Mouse (Mus musculus): ENCODE data around the gene Apip. TPM values are rescaled to one million over a fixed set of nuclear protein-coding genes. Genes with fewer than 3 reads are reported as not detected.

The Apip gene
- polyA plus RNA-seq, 1 experiment from 2014 or later: 74.4 TPM

DNA sequence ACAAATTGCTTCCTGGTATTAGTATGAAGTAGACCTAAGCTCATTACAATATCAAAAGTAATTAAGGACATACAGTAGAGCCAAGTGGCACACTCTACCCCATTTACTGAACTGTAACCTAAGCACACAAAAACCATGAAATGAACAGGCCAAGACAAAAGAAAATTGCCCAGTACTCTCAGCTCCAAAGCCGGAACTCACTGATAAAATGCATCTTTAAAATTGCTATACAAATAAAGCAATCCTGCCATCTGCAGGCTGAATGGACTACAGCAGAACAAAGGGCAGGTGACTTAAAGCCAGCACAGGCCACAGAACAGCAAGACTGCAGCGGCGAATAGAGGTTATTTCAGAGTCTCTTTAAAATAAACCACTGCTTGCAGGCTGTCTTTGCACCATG, 10.6 kb upstream of the Apip start:
- ATAC-seq (ENCODE audit: insufficient number of reproducible peaks, insufficient read depth, low FRiP score, low read depth): no peak
- 18% methylated on average over 3 of the region's 3 CpGs for WGBS
- H3K9me3 ChIP-seq (ENCODE audit: control insufficient read depth, low read length): no peaks in the 10 kb centered on the region

DNA sequence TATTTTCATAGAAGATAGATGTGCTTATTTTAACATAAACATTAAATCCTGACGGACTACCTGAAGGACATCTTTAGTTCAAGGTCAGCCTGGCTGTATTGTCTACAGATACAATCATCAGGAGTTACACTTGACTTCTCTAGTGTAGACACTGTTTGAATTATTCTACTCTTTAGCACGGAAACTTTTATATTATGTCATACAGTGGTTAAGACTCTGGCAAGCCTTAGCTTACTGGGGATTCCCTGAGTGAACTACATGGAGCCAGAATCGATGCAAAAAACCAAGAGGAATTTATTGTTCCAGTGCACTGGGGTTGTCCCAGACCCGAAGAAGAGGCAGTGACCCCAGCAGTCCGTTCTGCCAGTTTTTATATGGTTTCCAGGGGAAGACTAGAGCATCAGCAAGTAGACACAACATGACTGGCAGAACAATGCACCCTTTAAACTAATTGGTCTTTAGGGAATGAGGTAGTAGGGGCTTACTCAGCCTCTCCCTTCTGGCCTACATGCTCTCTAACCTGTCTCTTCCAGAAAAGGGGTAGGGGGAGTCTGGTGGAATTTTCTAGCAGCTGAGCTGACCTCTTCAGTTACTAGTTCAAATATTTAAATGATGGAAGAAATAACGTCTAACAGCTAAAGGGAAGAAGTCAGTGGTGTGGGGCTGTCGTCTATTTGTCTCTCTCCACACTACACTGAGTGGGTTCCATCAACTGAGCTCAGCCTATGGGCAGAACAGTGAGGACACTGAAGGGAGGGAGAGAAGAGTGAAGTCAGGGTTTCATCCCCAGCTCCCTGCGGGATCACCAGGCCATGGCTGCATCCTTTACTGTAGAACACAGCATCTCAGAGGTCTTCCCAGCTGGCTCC, 6.6 kb upstream of the Apip start:
- no peak for ATAC-seq (ENCODE audit: insufficient number of reproducible peaks, insufficient read depth, low FRiP score, low read depth)
- H3K9me3 ChIP-seq (ENCODE audit: control insufficient read depth, low read length): no peaks in the 10 kb centered on the region
- H3K27me3 ChIP-seq (ENCODE audit: control insufficient read depth, insufficient read depth, low read length): no peaks in the 10 kb centered on the region
- WGBS: 76% methylated on average over 8 of the region's 8 CpGs
- no peaks in the 10 kb centered on the region for H3K36me3 ChIP-seq (ENCODE audit: control insufficient read depth, insufficient read depth, low read length)
- H3K4me1 ChIP-seq (ENCODE audit: control insufficient read depth in 2 of 2, insufficient read depth in 2 of 2, low read length in 2 of 2): peaks cover 0 to 23% of the 10 kb centered on the region in 2 experiments; a peak in 2 of 4 replicates
- H3K4me3 ChIP-seq (ENCODE audit: control insufficient read depth in 1 of 2, insufficient read depth in 1 of 2, low read depth in 1 of 2, low read length in 2 of 2): no peak overlapping the region
- no peak overlapping the region for H3K27ac ChIP-seq (replicated peaks in 1 of 2; ENCODE audit: control insufficient read depth in 1 of 2, insufficient read depth in 1 of 2, low read depth in 2 of 2, low read length in 2 of 2)
- H3K9ac ChIP-seq (ENCODE audit: low read length): no peak overlapping the region
- H3K4me2 ChIP-seq (ENCODE audit: low read length): no peak overlapping the region

More for the DNA sequence above, 10.6 kb upstream of the Apip start:
- Histone ChIP-seq H3K4me2 (ENCODE audit: low read length) (no peak overlapping the region), H3K36me3 (ENCODE audit: control insufficient read depth, insufficient read depth, low read length) (peaks cover 5% of the 10 kb centered on the region; the same call in 1 of the 2 replicates), H3K27me3 (ENCODE audit: control insufficient read depth, insufficient read depth, low read length) (no peaks in the 10 kb centered on the region), H3K9ac (ENCODE audit: low read length) (no peak overlapping the region), H3K4me1 (ENCODE audit: control insufficient read depth in 2 of 2, insufficient read depth in 2 of 2, low read length in 2 of 2) (peaks cover 0 to 11% of the 10 kb centered on the region in 2 experiments; a peak in 1 of 4 replicates), H3K27ac (replicated peaks in 1 of 2; ENCODE audit: control insufficient read depth in 1 of 2, insufficient read depth in 1 of 2, low read depth in 2 of 2, low read length in 2 of 2) (no peak overlapping the region), H3K4me3 (ENCODE audit: control insufficient read depth in 1 of 2, insufficient read depth in 1 of 2, low read depth in 1 of 2, low read length in 2 of 2) (no peak overlapping the region)

DNA sequence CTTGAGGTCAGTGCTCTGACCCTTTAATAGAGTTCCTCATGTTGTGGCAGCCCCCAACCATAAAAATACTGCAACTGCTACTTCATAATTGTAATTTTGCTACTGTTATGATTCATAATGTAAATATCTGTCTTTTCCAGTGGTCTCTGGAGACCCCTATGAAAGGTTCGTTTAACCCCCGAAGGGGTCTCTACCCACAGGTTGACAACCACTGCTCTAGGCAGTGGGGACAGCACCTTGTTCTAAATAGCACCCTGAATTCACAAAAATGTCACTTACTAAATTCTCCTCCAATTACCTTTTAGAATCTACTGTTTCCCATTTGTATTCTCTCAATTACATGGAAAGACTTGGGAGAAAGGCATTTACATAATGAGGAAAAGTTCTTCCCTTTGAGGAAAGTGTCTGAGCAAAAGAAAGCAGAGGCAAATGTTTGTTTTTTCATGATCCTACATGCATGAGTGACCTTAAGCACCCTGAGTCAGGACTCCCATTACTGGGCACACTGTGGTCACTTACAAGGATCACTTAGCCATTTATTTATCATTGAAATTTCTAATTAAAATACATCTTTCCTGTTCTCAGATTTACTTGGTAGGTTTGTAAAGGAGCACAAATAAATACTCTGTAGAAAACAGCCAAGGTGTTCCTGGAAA, 5.8 kb upstream of the Apip start:
- no peak overlapping the region for H3K4me2 ChIP-seq (ENCODE audit: low read length)
- no peak overlapping the region for H3K4me3 ChIP-seq (ENCODE audit: control insufficient read depth in 1 of 2, insufficient read depth in 1 of 2, low read depth in 1 of 2, low read length in 2 of 2)
- no peaks in the 10 kb centered on the region for H3K27me3 ChIP-seq (ENCODE audit: control insufficient read depth, insufficient read depth, low read length)
- 95% methylated on average over 2 of the region's 2 CpGs for WGBS
- H3K9me3 ChIP-seq (ENCODE audit: control insufficient read depth, low read length): no peaks in the 10 kb centered on the region
- no peak overlapping the region for H3K9ac ChIP-seq (ENCODE audit: low read length)
- H3K27ac ChIP-seq (replicated peaks in 1 of 2; ENCODE audit: control insufficient read depth in 1 of 2, insufficient read depth in 1 of 2, low read depth in 2 of 2, low read length in 2 of 2): no peak overlapping the region
- H3K36me3 ChIP-seq (ENCODE audit: control insufficient read depth, insufficient read depth, low read length): no peaks in the 10 kb centered on the region
- peaks cover 0 to 29% of the 10 kb centered on the region in 2 experiments; a peak in 2 of 4 replicates for H3K4me1 ChIP-seq (ENCODE audit: control insufficient read depth in 2 of 2, insufficient read depth in 2 of 2, low read length in 2 of 2)
- ATAC-seq (ENCODE audit: insufficient number of reproducible peaks, insufficient read depth, low FRiP score, low read depth): no peak

DNA sequence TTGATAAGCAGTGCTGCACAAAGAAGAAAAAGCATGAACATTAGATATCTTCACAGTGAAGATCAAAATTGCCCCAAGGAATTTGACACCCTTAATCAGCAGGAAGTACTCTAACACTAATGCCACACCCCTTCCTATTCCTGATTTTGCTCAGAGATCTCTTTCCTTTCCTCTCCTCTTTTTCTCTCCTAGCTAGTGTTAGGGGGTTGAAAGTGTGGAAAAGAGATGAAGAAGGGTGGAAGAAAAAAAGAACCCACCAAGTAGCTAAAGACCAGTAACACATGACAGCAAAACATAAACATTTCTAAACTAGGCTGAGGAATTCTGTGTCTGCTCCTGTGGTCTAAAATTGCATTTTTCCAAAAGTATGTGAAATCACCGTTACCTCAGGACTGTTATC, 4.9 kb upstream of the Apip start:
- Histone ChIP-seq H3K9me3 (ENCODE audit: control insufficient read depth, low read length) (no peaks in the 10 kb centered on the region), H3K36me3 (ENCODE audit: control insufficient read depth, insufficient read depth, low read length) (no peaks in the 10 kb centered on the region), H3K27me3 (ENCODE audit: control insufficient read depth, insufficient read depth, low read length) (no peaks in the 10 kb centered on the region), H3K27ac (replicated peaks in 1 of 2; ENCODE audit: control insufficient read depth in 1 of 2, insufficient read depth in 1 of 2, low read depth in 2 of 2, low read length in 2 of 2) (no peak overlapping the region), H3K4me2 (ENCODE audit: low read length) (no peak overlapping the region), H3K4me3 (ENCODE audit: control insufficient read depth in 1 of 2, insufficient read depth in 1 of 2, low read depth in 1 of 2, low read length in 2 of 2) (no peak overlapping the region), H3K9ac (ENCODE audit: low read length) (no peak overlapping the region), H3K4me1 (ENCODE audit: control insufficient read depth in 2 of 2, insufficient read depth in 2 of 2, low read length in 2 of 2) (peaks cover 0 to 23% of the 10 kb centered on the region in 2 experiments; a peak in 2 of 4 replicates)
- 62% methylated on average over 1 of the region's 1 CpGs for WGBS
- no peak for ATAC-seq (ENCODE audit: insufficient number of reproducible peaks, insufficient read depth, low FRiP score, low read depth)

DNA sequence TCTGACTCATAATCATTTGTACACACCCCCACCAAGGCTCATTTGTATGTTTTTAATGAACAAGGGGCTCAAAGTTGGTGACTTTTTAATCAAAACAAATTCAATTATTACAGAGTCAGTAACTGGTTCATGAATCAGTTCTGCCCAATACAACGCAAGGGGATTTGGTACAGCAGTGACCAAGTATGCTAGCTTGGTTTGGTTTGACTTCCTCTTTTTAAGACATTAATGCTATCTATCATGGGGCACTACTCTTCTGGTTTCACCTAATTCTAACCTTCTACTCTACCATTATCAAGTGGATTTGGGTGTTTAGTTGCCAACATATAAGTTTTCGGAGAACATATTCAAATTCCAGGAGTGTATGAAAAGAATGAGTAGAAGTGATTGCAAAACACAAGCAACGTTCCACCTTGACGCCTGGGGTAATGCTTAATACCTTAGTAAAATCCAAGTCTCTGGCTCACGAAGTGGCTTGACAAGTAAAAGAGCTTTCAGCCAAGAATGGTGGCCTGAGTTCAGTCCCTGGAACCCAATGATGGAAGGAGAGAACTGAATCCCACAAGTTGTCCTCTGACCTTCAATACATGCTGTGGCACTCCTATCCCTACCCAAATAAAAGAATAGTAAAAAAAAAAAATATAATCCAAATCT, 3.6 kb upstream of the Apip start:
- no peak overlapping the region for H3K4me3 ChIP-seq (ENCODE audit: control insufficient read depth in 1 of 2, insufficient read depth in 1 of 2, low read depth in 1 of 2, low read length in 2 of 2)
- no peaks in the 10 kb centered on the region for H3K9me3 ChIP-seq (ENCODE audit: control insufficient read depth, low read length)
- no peak overlapping the region for H3K27ac ChIP-seq (replicated peaks in 1 of 2; ENCODE audit: control insufficient read depth in 1 of 2, insufficient read depth in 1 of 2, low read depth in 2 of 2, low read length in 2 of 2)
- WGBS: 92% methylated on average over 5 of the region's 5 CpGs
- no peaks in the 10 kb centered on the region for H3K36me3 ChIP-seq (ENCODE audit: control insufficient read depth, insufficient read depth, low read length)
- H3K4me2 ChIP-seq (ENCODE audit: low read length): no peak overlapping the region
- H3K27me3 ChIP-seq (ENCODE audit: control insufficient read depth, insufficient read depth, low read length): no peaks in the 10 kb centered on the region
- H3K9ac ChIP-seq (ENCODE audit: low read length): no peak overlapping the region
- peaks cover 0 to 30% of the 10 kb centered on the region in 2 experiments; a peak in 2 of 4 replicates for H3K4me1 ChIP-seq (ENCODE audit: control insufficient read depth in 2 of 2, insufficient read depth in 2 of 2, low read length in 2 of 2)
- no peak for ATAC-seq (ENCODE audit: insufficient number of reproducible peaks, insufficient read depth, low FRiP score, low read depth)

DNA sequence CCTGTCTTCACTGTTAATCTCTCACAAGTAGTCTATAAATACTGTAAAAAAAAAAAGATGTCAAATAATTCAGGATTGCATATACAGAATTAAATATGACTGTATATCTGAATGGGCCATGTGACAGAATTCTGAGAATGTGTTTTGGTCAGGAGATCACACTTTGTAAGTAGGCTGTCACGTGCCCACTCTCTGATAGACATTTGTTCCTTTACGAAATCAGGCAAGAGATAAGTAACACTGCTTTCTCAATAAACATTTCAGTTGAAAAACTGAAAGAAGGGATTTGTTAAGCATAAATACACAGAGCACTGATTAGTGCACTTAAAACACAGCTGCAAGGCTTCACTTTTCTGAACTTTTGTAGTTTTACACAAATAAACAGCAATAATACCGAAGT, 2.9 kb upstream of the Apip start:
- peaks cover 0 to 30% of the 10 kb centered on the region in 2 experiments; a peak in 2 of 4 replicates for H3K4me1 ChIP-seq (ENCODE audit: control insufficient read depth in 2 of 2, insufficient read depth in 2 of 2, low read length in 2 of 2)

DNA sequence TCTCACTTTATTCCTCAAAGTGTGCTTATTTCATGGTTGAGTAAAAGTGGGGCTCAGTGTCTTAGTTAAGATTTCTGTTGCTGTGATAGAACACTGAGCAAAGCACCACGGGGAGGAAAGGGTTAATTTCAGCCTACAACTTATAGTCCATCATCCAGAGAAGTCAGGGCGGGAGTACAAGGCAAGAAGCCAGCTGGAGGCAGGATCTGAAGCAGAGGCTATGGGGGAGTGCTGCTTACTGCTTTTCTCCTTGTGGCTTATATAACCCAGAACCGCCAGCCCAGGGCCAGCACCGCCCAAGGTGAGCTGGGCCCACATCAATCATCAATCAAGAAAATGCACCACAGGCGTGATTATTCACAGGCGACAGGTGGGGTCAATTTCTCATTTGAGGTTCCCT, 7.6 kb downstream of the Apip start:
- H3K9ac ChIP-seq (ENCODE audit: low read length): no peak overlapping the region
- H3K36me3 ChIP-seq (ENCODE audit: control insufficient read depth, insufficient read depth, low read length): peaks cover 19% of the 10 kb centered on the region
- no peak for ATAC-seq (ENCODE audit: insufficient number of reproducible peaks, insufficient read depth, low FRiP score, low read depth)
- H3K9me3 ChIP-seq (ENCODE audit: control insufficient read depth, low read length): no peaks in the 10 kb centered on the region
- H3K4me2 ChIP-seq (ENCODE audit: low read length): no peak overlapping the region
- WGBS: 65% methylated on average over 6 of the region's 6 CpGs
- H3K27me3 ChIP-seq (ENCODE audit: control insufficient read depth, insufficient read depth, low read length): no peaks in the 10 kb centered on the region
- peaks cover 3 to 4% of the 10 kb centered on the region in 2 experiments; a peak in 3 of 4 replicates for H3K4me1 ChIP-seq (ENCODE audit: control insufficient read depth in 2 of 2, insufficient read depth in 2 of 2, low read length in 2 of 2)
- H3K27ac ChIP-seq (replicated peaks in 1 of 2; ENCODE audit: control insufficient read depth in 1 of 2, insufficient read depth in 1 of 2, low read depth in 2 of 2, low read length in 2 of 2): no peak overlapping the region
- no peak overlapping the region for H3K4me3 ChIP-seq (ENCODE audit: control insufficient read depth in 1 of 2, insufficient read depth in 1 of 2, low read depth in 1 of 2, low read length in 2 of 2)

More for the DNA sequence above, 2.9 kb upstream of the Apip start:
- H3K27ac ChIP-seq (replicated peaks in 1 of 2; ENCODE audit: control insufficient read depth in 1 of 2, insufficient read depth in 1 of 2, low read depth in 2 of 2, low read length in 2 of 2): no peak overlapping the region
- no peak for ATAC-seq (ENCODE audit: insufficient number of reproducible peaks, insufficient read depth, low FRiP score, low read depth)
- H3K27me3 ChIP-seq (ENCODE audit: control insufficient read depth, insufficient read depth, low read length): no peaks in the 10 kb centered on the region
- WGBS: 44% methylated on average over 3 of the region's 3 CpGs
- no peaks in the 10 kb centered on the region for H3K9me3 ChIP-seq (ENCODE audit: control insufficient read depth, low read length)
- H3K9ac ChIP-seq (ENCODE audit: low read length): no peak overlapping the region
- no peaks in the 10 kb centered on the region for H3K36me3 ChIP-seq (ENCODE audit: control insufficient read depth, insufficient read depth, low read length)
- no peak overlapping the region for H3K4me2 ChIP-seq (ENCODE audit: low read length)
- no peak overlapping the region for H3K4me3 ChIP-seq (ENCODE audit: control insufficient read depth in 1 of 2, insufficient read depth in 1 of 2, low read depth in 1 of 2, low read length in 2 of 2)
